Mouse (Mus musculus) lung, embryonic 15.5 days (tissue): ENCODE results near the gene Olfr71. TPM values are rescaled to one million over a fixed set of nuclear protein-coding genes. Genes with fewer than 3 reads are reported as not detected.
A peak's percentile ranks its signal among the peaks of the same experiment; 100 is the strongest.

Experiments
- ATAC-seq: fragments of 200-750 bp; cut with Nextera tagmentation; 2 replicates; pipeline ENCODE4 v1.8.0; 2017; ENCODE audit warnings: moderate number of reproducible peaks, borderline replicate concordance; ENCODE audit not compliant: low FRiP score, low TSS enrichment; ENCODE audit errors: extremely low read depth
- H3K27ac ChIP-seq: fragments of 300-500 bp; sonication (generic); 2 replicates; pipeline ENCODE4 v1.5.1; 2015; ENCODE audit warnings: moderate library complexity, mild to moderate bottlenecking, inconsistent platforms
- H3K27me3 ChIP-seq: fragments of 300-500 bp; sonication (generic); 2 replicates; pipeline ENCODE4 v1.6.1; 2015; ENCODE audit warnings: inconsistent platforms
- H3K36me3 ChIP-seq: fragments of 300-500 bp; sonication (generic); 2 replicates; pipeline ENCODE4 v1.6.1; 2015; ENCODE audit warnings: inconsistent platforms
- H3K4me1 ChIP-seq: fragments of 300-500 bp; sonication (generic); 2 replicates; pipeline ENCODE4 v1.6.1; 2015; ENCODE audit warnings: inconsistent platforms
- H3K4me2 ChIP-seq: fragments of 300-500 bp; sonication (generic); 2 replicates; pipeline ENCODE4 v1.6.1; 2015; ENCODE audit warnings: inconsistent platforms, mild to moderate bottlenecking, moderate library complexity
- H3K4me3 ChIP-seq: fragments of 300-500 bp; sonication (generic); 2 replicates; pipeline ENCODE4 v1.5.1; 2015; ENCODE audit warnings: mild to moderate bottlenecking, inconsistent platforms
- H3K9ac ChIP-seq: fragments of 300-500 bp; sonication (generic); 2 replicates; pipeline ENCODE4 v1.6.1; 2015; ENCODE audit warnings: inconsistent platforms
- H3K9me3 ChIP-seq: fragments of 300-500 bp; sonication (generic); 2 replicates; pipeline ENCODE4 v1.6.1; 2016; ENCODE audit warnings: inconsistent platforms
- WGBS: fragments of 180-500 bp; shearing (Covaris S2); methylation state at CpG from one replicate; pipeline ENCODE4 v1.1.7; 2015; 5-methylcytosine and 5-hydroxymethylcytosine counted together
- polyA plus RNA-seq: library from polyadenylated mRNA; unstranded; fragments of >200 nt; fragmentation: Nextera tagmentation; extraction: Ambion mirVana; gene quantifications from 2 replicates; pipeline ENCODE4 v1.2.1, GENCODE M21; 2015

The Olfr71 gene
- polyA plus RNA-seq = not detected in 2 replicates

DNA sequence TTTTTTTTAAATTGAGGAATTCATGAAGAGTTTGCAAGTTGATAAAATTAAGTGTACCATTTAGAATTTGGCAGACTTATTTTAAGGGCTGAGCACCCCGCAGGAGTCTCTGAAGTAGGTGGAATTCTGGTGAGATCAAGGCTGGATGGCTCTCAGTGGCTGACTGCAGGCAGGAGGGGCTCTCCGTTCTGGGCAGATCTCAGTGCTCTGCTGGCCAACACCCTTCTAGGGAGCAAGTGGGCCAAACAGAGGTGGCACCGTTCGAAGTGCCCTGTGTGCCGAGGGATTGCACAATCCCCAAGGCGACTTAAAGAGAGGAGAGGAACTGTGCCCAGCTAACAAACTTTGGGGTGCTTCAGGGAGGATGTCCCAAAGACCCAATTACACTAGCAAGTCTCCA lies at the start of gene Olfr71:
Gene Olfr71 (minus strand): TSS at position 387 of the 400 bp plus-strand sequence.
- WGBS = 36% methylated on average over 6 of the region's 6 CpGs
- H3K27ac ChIP-seq = peak within 1 kb of the TSS; percentile 83

DNA sequence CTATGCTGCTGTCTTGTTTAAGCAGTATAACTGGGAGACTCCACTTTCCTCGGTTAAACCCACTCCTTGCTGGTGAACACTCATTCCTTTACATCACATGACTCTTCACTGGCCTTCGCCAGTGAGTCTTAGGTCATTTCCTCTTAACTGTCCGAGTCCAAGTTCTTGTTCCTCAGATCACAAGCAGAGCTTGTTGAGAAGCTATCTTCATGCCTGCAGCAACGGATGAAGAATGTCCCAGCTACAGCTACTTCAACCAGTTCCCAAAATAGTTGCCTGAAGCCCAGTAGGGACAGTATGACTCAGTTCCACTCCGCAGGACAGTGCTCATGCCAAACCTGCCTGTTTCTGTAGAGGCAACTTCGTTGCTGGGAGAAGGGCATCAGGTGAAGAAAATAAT lies 47.2 kb upstream of the Olfr71 start:
- Histone ChIP-seq H3K9me3 (no peaks in the 10 kb centered on the region), H3K36me3 (no peaks in the 10 kb centered on the region), H3K9ac (no peak overlapping the region), H3K4me2 (no peak overlapping the region), H3K4me3 (no peak overlapping the region), H3K4me1 (0 out of 2 replicates have a peak, but pooled peaks cover 6% of the 10 kb centered on the region), H3K27me3 (no peaks in the 10 kb centered on the region), H3K27ac (no peak overlapping the region)
- no peak for ATAC-seq
- 58% methylated on average over 6 of the region's 6 CpGs for WGBS

More for the DNA sequence above, at the start of gene Olfr71:
- H3K4me2 ChIP-seq = no peak within 1 kb of the TSS
- 0 out of 2 replicates have a peak, but pooled peaks cover 3% of the 10 kb centered on the region for H3K27me3 ChIP-seq
- H3K9me3 ChIP-seq = no peaks in the 10 kb centered on the region
- H3K4me3 ChIP-seq = no peak within 1 kb of the TSS
- peak; percentile 77 for ATAC-seq
- H3K36me3 ChIP-seq = no peaks in the 10 kb centered on the region
- no peak within 1 kb of the TSS for H3K9ac ChIP-seq
- H3K4me1 ChIP-seq = peaks cover 16% of the 10 kb centered on the region

DNA sequence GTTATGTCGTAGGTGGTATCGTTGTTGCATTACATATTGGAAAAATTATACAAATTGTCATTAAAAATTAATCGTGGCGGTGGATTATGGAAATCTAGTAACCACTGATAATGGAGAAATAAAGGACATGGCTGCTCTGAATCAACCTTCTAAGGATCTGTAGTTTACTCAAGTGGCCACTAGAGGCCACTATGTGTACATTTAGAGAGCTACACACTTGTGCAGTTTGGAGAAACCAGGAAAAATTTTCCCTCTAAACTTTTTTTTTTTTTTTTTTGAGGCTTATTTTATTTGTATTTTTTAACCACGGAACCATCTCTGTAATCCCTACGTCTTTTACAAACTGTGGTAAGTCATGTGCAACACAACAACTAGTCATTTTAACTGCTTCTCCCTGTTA lies 35.1 kb upstream of the Olfr71 start:
- Histone ChIP-seq H3K4me3 (no peak overlapping the region), H3K4me2 (no peak overlapping the region), H3K9ac (no peak overlapping the region), H3K9me3 (no peaks in the 10 kb centered on the region), H3K27me3 (no peaks in the 10 kb centered on the region), H3K4me1 (peaks cover 6% of the 10 kb centered on the region; the same call in 1 of the 2 replicates), H3K36me3 (no peaks in the 10 kb centered on the region), H3K27ac (no peak overlapping the region)
- WGBS = 18% methylated on average over 6 of the region's 6 CpGs
- ATAC-seq = no peak

DNA sequence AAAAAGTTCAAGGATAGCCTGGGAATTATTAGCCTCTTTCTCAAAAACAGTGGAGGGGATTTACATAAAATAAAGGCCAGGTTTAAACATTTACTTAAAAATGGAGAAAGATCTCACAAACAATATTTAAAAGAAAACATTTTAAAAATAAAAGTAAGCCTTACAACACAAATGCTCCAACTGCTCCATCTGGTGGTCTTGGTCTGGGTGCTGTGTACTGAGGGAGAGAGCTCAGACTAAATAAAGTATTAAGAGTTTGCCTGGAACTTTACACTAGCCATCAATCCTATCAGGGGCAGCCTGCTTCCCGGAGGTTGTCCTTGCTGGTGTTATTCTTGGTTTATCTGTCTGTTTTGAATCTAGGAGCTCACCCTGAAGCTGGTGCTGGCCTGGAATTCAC lies 33.0 kb upstream of the Olfr71 start:
- Histone ChIP-seq H3K4me1 (peaks cover 3% of the 10 kb centered on the region; the same call in 1 of the 2 replicates), H3K27me3 (no peaks in the 10 kb centered on the region), H3K4me2 (no peak overlapping the region), H3K27ac (no peak overlapping the region), H3K9me3 (no peaks in the 10 kb centered on the region), H3K9ac (no peak overlapping the region), H3K4me3 (no peak overlapping the region), H3K36me3 (no peaks in the 10 kb centered on the region)
- ATAC-seq = no peak
- 16% methylated on average over 1 of the region's 1 CpGs for WGBS

DNA sequence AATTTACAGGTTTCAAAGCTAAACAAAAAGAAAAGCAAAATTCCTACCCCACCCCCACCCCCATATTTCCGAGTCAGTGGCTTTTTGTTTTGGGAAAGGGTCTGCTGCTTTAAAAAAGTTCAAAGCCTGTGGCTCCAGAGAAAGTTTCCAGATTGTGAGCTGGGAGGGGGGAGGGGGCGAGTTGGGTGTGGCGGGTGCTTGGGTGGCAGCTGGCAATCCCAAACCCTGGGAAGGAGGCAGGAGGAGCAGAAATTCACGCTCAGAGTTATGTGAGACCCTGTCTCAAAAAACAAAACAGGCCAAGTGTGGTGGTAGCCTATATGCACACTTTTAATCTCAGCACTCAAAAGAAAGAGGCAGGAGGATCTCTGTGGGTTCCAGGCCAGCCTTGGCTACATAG lies 32.6 kb upstream of the Olfr71 start:
- no peaks in the 10 kb centered on the region for H3K9me3 ChIP-seq
- no peak overlapping the region for H3K4me3 ChIP-seq
- H3K4me1 ChIP-seq = peaks cover 3% of the 10 kb centered on the region; the same call in 1 of the 2 replicates
- H3K27ac ChIP-seq = no peak overlapping the region
- ATAC-seq = no peak
- no peak overlapping the region for H3K4me2 ChIP-seq
- no peaks in the 10 kb centered on the region for H3K27me3 ChIP-seq
- H3K36me3 ChIP-seq = no peaks in the 10 kb centered on the region
- H3K9ac ChIP-seq = no peak overlapping the region
- 32% methylated on average over 4 of the region's 4 CpGs for WGBS

DNA sequence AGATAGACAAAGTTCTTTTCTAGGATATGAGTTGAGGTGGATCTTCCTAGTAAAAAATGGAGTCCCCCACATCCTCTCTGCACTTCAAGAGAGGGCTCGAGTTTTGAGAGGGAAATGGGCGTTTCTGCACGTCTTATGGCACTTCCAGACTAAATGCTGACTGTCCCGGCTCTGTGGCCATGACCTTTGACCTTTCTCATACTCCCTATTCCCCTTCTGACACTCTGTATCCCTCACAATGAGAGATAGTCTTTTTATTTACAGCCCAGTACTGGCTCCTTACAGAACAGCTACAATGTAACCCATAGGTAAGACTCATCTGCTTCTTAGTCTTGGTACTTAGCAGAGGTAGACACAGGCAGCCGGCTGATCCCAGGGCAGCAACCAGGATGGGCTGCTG lies 31.5 kb upstream of the Olfr71 start:
- H3K4me2 ChIP-seq = no peak overlapping the region
- ATAC-seq = no peak
- no peaks in the 10 kb centered on the region for H3K4me1 ChIP-seq
- no peak overlapping the region for H3K9ac ChIP-seq
- WGBS = 45% methylated on average over 5 of the region's 5 CpGs
- no peaks in the 10 kb centered on the region for H3K9me3 ChIP-seq
- no peak overlapping the region for H3K4me3 ChIP-seq
- no peak overlapping the region for H3K27ac ChIP-seq
- H3K36me3 ChIP-seq = no peaks in the 10 kb centered on the region
- H3K27me3 ChIP-seq = no peaks in the 10 kb centered on the region

DNA sequence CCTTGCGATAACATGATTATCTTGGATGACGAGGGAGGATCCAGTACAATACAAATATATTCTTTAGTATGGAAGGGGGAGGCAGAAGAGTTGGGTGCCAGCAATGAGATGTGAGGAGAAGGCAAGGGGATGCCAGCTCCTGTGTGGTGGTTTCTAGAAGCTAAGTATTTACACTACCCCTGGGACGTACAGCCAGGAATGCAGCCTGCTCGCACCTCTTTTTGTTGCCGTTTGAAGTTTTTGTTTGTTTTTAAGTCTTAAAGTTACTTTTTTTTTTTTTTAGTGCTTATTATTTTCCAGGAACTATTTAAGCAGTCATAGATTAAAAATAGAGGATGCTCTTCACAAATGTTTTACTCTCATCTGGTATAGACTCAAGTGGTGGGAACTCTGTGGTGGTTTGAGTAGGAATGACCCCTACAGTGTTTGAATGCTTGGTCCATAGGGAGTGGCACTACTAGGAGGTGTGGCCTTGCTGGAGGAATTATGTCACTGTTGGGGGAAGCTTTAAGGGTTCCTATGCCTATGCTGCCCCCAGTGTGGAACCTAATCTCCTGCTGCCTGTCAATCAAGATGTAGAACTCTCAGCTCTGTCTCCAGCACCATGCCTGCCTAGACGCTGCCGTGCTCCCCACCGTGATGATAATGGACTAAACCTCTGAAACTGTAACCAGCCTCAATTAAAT lies 29.1 kb upstream of the Olfr71 start:
- Histone ChIP-seq H3K4me2 (no peak overlapping the region), H3K9me3 (no peaks in the 10 kb centered on the region), H3K27me3 (no peaks in the 10 kb centered on the region), H3K4me1 (no peaks in the 10 kb centered on the region), H3K9ac (no peak overlapping the region), H3K36me3 (no peaks in the 10 kb centered on the region), H3K4me3 (no peak overlapping the region), H3K27ac (no peak overlapping the region; the same call in 1 of the 2 replicates)
- 45% methylated on average over 8 of the region's 8 CpGs for WGBS
- ATAC-seq = no peak

DNA sequence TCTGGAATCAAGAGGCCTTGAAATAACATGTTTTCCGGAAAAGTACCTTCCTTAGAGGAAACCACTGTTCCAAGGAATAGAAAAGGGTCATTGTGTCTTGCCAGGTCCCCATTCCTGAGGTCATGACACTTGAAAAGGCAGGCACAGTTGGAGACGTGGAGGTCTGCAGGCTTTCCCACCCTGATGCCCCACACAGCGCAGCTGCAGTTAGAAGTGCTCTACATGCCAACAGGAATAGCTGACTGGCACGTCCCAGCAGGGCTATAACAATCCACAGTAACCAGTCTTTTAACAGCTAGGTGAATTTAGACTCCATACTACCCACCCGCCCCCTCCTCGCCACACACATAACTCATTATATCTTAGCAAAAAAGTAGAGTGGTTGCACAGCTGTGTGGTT lies 27.1 kb upstream of the Olfr71 start:
- H3K4me3 ChIP-seq = no peak overlapping the region
- H3K9ac ChIP-seq = no peak overlapping the region
- H3K4me1 ChIP-seq = no peaks in the 10 kb centered on the region
- 55% methylated on average over 6 of the region's 6 CpGs for WGBS
- H3K27ac ChIP-seq = peak overlapping the region; percentile 31; the same call in 1 of the 2 replicates
- H3K9me3 ChIP-seq = no peaks in the 10 kb centered on the region
- no peak overlapping the region for H3K4me2 ChIP-seq
- H3K27me3 ChIP-seq = no peaks in the 10 kb centered on the region
- peak; percentile 34; the same call in 1 of the 2 replicates for ATAC-seq
- no peaks in the 10 kb centered on the region for H3K36me3 ChIP-seq

DNA sequence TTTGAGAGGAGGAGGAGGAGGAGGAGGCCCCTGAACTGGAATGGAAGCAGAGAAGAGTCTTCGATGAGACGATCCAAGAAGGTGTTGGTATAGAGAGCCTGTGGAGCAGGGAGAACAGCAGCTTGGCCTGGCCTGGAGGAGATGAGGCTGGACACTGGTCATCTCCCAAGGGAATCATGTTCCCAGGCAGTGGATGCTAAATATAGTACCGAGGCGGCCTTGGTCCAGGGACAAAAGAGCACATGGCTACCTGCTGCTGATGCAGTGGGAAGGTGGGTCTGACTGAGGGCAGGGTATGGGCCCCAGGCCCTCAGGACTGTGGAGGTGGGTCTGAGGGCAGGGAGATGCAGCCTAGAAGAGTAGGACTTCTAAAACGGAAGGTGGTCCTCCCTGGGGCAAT lies 23.1 kb upstream of the Olfr71 start:
- Histone ChIP-seq H3K36me3 (no peaks in the 10 kb centered on the region), H3K4me3 (no peak overlapping the region), H3K27ac (no peak overlapping the region), H3K4me2 (no peak overlapping the region), H3K4me1 (peaks cover 32% of the 10 kb centered on the region), H3K27me3 (no peaks in the 10 kb centered on the region), H3K9me3 (no peaks in the 10 kb centered on the region), H3K9ac (no peak overlapping the region)
- no peak for ATAC-seq
- WGBS = 79% methylated on average over 5 of the region's 5 CpGs

DNA sequence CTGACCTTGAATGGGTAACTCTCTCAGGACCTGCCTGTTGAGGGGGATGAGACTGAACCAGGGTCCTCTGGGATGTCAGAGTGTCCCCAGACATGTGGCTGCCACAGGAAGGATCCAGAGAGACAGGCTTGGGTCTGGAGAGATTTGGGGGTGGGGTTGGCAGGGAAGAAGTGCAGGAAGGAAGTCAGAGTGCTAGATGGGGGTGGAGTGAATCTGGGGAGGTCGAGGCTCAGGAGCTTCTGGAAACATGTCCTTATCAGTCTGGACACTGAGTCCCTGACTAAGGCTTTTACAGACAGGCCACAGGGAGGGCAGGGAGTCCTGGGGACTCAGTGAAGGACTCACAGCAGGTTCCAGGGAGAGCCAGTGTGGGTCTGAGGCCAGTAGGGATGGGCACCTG lies 22.1 kb upstream of the Olfr71 start:
- no peaks in the 10 kb centered on the region for H3K36me3 ChIP-seq
- H3K9ac ChIP-seq = no peak overlapping the region
- no peak for ATAC-seq
- no peaks in the 10 kb centered on the region for H3K27me3 ChIP-seq
- H3K9me3 ChIP-seq = no peaks in the 10 kb centered on the region
- H3K4me2 ChIP-seq = no peak overlapping the region
- no peak overlapping the region for H3K27ac ChIP-seq
- WGBS = 0% methylated on average over 1 of the region's 1 CpGs
- H3K4me3 ChIP-seq = no peak overlapping the region
- H3K4me1 ChIP-seq = peaks cover 42% of the 10 kb centered on the region

DNA sequence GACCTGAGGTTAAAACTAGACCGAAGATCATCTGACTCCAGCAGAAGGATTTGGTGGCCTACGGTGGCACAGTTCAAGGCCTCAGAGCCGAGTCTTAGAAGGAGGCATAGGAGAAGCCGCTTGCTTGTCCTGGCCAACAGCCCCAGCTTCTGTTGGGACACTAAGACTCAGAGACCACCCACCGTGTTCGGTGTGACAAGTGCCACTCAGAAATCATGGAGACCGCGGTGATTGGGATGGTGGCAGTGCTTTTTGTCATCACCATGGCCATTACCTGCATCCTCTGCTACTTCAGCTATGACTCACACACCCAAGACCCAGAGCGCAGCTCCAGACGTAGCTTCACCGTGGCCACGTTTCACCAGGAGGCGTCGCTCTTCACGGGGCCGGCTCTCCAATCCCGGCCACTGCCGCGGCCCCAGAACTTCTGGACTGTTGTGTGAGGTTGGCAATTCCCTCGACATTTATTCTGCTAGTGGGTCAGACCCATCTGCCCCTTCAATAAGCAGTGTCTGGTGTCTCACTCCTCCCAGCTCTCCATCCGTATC lies 20.8 kb upstream of the Olfr71 start:
- H3K27ac ChIP-seq = peak overlapping the region; percentile 87
- H3K36me3 ChIP-seq = no peaks in the 10 kb centered on the region
- H3K4me3 ChIP-seq = no peak overlapping the region
- peaks cover 55% of the 10 kb centered on the region for H3K4me1 ChIP-seq
- WGBS = 60% methylated on average over 21 of the region's 21 CpGs
- H3K9ac ChIP-seq = no peak overlapping the region
- 0 out of 2 replicates have a peak overlapping the region, but pooled peaks have one; percentile 1 for H3K4me2 ChIP-seq
- no peaks in the 10 kb centered on the region for H3K9me3 ChIP-seq
- no peak for ATAC-seq
- no peaks in the 10 kb centered on the region for H3K27me3 ChIP-seq

DNA sequence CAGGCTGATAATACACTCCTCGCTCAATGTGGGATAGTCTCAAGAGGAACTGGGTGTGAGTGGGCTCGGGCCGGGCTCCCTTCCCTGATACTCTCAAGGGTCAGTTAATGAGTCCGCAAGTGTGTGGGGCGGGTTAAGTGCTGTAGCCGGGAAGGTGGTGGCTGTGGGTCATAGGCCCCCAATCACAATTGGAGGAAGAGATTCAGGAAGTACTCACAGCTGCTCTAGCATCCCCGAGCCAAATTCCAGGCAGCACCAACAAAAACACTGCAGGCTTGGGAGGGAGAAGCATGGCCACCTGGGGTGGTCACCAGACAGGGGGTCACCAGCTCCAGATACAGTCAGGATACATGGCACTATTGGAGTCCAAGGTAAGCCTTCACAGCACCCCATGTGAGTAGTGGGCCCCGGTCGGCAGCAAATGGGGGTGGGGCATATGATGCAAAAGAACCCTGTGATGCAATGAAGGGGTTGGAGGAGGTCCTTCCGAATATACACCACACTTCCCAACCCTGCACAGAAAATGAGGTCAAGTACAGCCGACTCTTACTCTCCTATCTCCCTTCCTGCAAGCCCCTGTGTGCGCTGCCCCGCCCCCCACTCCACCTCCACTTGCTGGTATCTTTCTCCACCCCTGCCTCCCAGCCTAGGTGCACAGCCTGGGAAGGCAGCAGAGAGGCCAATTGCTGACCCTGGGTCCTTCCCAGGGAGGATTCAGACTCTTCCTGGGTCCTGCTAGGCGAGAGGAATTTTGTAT lies 19.9 kb upstream of the Olfr71 start, which contains the start of gene Spaar:
Gene Spaar (plus strand): TSS at position 241 of the 757 bp plus-strand sequence.
- peak within 1 kb of the TSS; percentile 1; the same call in 1 of the 2 replicates for H3K4me2 ChIP-seq
- ATAC-seq = no peak
- H3K4me1 ChIP-seq = peaks cover 55% of the 10 kb centered on the region
- peak within 1 kb of the TSS; percentile 87 for H3K27ac ChIP-seq
- no peak within 1 kb of the TSS for H3K9ac ChIP-seq
- H3K9me3 ChIP-seq = no peaks in the 10 kb centered on the region
- no peaks in the 10 kb centered on the region for H3K27me3 ChIP-seq
- no peak within 1 kb of the TSS for H3K4me3 ChIP-seq
- WGBS = 24% methylated on average over 14 of the region's 14 CpGs
- H3K36me3 ChIP-seq = no peaks in the 10 kb centered on the region
